Mouse (Mus musculus) olfactory bulb, adult 2 months (tissue): ENCODE measurements at regions not wholly inside any gene's neighbourhood (a gene's known extent, or its start where the extent isn't known, plus 50 kb on each side); places are given as distances from the start of the nearest gene placed in this dataset.

Experiments used
- CTCF ChIP-seq: fragments of 200-500 bp; IDR thresholded peaks from 2 replicates; pipeline ENCODE4 v1.5.1; 2012; ENCODE audit warnings: low read depth, mild to moderate bottlenecking, low read length, moderate library complexity; ENCODE audit not compliant: insufficient read depth
- POLR2A ChIP-seq: fragments of 200-500 bp; IDR thresholded peaks from 2 replicates; pipeline ENCODE4 v1.6.1; 2012; ENCODE audit warnings: mild to moderate bottlenecking, low read depth, low read length, moderate library complexity; ENCODE audit not compliant: insufficient read depth

GRCm38 (mm10) chr1:35200656-35201055, 350.9 kb downstream of the Plekhb2 start:
- TF ChIP-seq POLR2A (no peak), CTCF (no peak)
